Mouse (Mus musculus) MN1 (cell line): Measurements from ENCODE around the gene Kcnk2.
"Not testable (repeated sequence)": the region's sequence is repeated elsewhere in the genome, so short reads cannot be mapped to it uniquely, and the experiment has no call there.

ENCODE experiments used
- DNase-seq: peaks from one replicate; pipeline ENCODE4 v3.0.0-alpha.2; 2016; ENCODE audit warnings: low spot score

Kcnk2 gene

GRCm38 (mm10) chr1:189343301-189344251 is 58.5 kb downstream of the Kcnk2 start:
- DNase-seq: no peak

DNA sequence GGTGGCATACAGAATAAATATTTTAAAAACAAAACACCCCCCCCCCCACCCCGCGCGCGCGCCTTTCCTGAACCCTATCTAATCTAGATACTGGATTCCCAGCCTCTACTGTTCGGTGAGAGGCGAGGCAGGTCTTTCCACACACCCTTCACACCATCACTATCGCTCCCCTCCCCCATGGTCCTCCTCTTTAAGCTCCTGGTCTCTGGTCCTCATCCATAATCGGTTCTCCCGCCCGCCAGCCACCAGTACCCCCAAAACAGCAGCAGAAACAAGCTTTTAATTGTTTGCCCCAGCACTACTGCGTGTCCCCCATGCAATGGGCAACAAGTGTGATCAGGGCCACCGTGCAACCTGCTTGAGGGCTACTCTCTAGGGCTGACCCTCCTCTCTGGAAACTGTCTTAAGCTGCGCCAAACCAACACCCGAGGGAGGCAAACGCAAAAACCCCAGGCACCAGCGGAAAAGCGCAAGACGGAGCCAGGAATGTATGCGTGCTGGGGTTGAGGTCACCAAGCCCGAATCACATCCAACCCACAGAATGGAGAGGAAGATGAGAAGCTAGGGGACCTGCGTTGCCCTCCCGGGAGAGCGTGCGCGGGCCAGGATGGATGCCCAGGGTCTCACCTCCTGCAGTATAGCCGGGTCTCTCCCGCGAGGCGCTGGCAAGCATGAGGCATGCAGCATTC is 59.5 kb downstream of the Kcnk2 start:
- no peak for DNase-seq

DNA sequence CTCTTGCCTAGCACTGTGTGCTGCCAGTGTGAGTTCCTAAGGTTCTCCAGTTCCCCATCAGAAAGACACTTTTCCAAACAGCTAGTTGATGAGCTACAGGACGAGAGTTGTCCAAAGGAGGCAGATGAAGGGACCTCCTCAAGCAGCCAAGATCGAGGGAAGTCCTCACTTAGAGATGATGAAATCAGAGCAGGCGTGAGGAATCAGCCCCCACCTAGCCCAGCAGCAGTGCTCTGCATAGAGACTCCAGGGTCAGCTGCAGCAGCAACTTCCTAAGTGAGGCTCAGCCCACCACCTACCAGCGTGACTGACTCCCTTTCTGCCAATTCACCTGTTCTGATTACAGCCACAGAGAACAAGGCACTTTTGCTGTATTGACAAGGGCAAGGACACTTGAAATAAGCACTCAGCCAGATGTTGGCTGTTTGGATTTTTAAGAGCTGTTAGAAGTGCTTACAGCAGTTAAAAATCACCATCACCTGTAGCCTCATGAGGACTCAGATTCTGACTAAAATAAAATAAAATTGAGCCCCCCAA is 60.6 kb downstream of the Kcnk2 start:
- DNase-seq: no peak

- DNase-seq: no peak
Observed at GRCm38 (mm10) chr1:189315896-189316295, 86.2 kb downstream of the Kcnk2 start.

GRCm38 (mm10) chr1:189314495-189314894 is 87.6 kb downstream of the Kcnk2 start:
- no peak for DNase-seq

DNA sequence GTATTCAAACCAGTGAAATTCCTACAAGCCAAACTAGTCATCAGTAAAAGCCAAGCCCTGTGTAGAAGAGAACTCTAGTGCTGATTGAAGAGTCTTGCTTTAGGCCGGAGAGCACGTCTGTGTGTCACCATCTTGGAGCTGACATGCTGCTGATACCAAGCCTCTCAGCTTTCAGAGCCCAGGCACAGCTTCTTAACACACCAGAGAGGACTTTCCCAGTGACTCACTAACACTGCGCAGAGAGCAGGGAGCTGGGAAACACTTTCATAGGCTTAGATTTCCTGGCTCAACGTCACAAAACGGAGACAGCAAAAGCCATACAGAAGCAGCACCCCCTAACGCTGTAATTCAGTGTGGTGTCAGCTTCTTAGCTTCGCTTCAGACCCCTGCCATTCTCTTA is 88.3 kb downstream of the Kcnk2 start:
- no peak for DNase-seq

DNA sequence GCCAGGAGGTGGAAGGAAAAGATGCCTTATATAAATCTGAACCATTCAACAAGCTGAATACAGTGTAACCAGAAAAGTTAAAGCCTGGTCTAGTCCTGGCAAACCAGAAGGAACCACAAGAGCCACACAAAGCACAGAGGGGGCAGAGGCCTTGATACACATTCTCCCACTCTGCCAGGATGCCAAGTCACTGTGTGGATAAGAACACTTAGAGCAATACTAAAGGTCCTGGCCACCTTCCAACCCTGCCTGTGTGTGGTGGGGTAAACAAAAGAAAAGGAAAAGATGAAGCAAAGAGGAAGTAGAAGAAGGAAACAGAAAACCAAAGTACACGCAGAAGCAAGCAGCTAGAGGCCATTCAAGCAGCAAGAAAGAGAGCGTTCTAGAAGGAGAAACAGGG is 91.9 kb downstream of the Kcnk2 start:
- DNase-seq: no peak

DNA sequence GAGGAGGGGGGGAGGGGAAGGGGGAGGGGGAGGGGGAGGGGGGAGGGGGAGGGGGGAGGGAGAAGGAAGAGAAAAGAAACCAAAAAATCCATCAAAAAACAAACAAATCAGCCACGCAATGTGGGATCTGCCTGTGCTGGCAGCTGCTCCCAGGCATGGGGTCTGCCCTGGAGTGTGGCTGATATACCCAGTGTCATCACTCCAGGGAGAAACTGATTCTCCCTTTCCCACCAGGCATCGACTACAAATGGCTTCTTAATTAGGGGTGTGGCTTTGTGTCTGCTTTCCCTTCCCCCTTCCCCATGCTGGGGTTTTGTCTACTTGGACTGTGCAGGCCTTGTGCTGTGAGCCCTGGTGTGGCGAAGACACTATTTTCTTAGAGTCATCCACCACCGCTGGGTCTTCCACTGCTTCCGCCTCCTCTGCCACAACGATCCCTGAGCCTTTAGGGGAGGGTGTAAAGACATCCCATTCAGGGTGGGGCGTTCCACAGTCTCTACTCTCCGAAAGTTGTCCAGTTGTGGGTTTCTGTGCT is 97.0 kb downstream of the Kcnk2 start:
- peak; percentile 4 for DNase-seq

DNA sequence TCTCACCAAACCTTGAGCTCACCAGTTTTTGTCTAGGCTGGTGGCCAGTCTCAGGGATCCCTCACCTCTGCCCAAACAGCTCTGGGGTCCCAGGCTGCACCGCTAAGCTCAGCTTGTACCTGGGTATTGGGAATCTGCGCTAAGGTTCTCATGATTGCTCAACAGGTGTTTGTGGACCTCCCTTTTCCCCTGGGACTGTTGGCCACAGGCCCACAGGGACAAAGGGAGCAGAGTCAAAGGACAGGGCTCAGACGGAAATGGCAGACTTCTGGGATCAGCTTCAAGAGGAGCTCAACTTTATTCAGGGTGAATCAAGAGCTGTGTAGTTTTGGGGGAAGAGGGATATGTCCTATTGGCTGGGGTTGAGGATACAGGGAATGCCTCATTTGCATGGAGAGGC is 99.1 kb downstream of the Kcnk2 start:
- peak; percentile 3 for DNase-seq

DNA sequence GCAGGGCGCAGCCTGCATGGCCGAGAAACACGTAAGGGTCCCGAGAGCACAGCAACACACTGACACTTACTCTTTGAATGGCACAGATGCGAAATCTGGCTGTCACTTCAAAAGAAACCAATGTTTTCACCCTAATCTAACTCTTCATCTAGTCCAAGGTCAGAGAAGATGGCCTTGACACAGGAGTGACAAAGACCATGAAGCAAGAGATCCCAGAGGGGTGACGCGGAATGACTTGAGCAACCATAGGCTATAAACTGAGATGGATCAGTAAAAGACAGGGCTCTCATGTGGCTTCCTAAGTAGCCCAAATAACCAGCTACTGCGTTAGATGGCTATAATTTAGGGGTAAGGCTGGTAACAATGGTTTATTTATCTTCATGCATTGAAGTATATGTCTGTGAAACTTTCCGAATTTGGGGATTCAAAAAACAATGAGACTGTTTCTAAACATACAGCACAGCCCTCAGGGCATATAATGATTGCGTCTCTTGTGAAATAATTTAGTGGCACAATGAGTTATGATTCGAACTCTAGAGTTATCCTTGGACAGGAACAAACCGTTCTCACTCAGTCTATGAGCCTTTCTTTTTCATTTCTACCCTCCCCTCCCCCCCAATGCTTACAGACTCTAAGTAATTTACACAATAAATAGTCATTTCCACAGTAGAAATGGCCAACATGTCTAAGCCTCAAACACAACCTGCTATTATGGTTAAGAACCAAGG is 108.2 kb downstream of the Kcnk2 start:
- DNase-seq: no peak

- peak; percentile 2 for DNase-seq
Observed at GRCm38 (mm10) chr1:189290885-189291284, 111.2 kb downstream of the Kcnk2 start.

- no peak for DNase-seq
Observed at GRCm38 (mm10) chr1:189288948-189289347, 113.1 kb downstream of the Kcnk2 start.

- no peak for DNase-seq
Observed at GRCm38 (mm10) chr1:189272281-189272680, 129.8 kb downstream of the Kcnk2 start.

DNA sequence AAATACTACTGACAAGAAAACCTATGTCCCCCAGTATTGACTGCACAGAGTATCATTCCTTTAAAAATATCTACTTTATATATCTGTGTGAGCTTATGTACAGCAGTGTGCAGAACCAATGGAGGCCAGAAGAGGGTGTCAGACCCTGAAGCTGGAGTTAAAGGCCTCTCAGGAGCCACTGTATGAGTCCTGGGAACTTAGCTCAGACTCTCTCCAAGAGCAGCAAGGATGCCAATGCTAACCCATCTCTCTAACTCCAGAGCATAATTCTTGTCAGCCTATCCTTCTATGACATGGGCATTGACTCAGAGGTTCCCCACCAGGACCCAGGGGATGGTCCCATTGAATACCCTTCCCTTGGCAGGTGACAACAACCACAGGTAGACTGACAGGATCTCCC is 148.4 kb downstream of the Kcnk2 start:
- DNase-seq: no peak

GRCm38 (mm10) chr1:189253207-189253606 is 148.9 kb downstream of the Kcnk2 start:
- DNase-seq: no peak

- not testable (repeated sequence) for DNase-seq
Observed at GRCm38 (mm10) chr1:189243206-189243605, 158.9 kb downstream of the Kcnk2 start.

GRCm38 (mm10) chr1:189235261-189235660 is 166.8 kb downstream of the Kcnk2 start:
- DNase-seq: no peak

- no peak for DNase-seq
Observed at GRCm38 (mm10) chr1:189232829-189233228, 169.2 kb downstream of the Kcnk2 start.

DNA sequence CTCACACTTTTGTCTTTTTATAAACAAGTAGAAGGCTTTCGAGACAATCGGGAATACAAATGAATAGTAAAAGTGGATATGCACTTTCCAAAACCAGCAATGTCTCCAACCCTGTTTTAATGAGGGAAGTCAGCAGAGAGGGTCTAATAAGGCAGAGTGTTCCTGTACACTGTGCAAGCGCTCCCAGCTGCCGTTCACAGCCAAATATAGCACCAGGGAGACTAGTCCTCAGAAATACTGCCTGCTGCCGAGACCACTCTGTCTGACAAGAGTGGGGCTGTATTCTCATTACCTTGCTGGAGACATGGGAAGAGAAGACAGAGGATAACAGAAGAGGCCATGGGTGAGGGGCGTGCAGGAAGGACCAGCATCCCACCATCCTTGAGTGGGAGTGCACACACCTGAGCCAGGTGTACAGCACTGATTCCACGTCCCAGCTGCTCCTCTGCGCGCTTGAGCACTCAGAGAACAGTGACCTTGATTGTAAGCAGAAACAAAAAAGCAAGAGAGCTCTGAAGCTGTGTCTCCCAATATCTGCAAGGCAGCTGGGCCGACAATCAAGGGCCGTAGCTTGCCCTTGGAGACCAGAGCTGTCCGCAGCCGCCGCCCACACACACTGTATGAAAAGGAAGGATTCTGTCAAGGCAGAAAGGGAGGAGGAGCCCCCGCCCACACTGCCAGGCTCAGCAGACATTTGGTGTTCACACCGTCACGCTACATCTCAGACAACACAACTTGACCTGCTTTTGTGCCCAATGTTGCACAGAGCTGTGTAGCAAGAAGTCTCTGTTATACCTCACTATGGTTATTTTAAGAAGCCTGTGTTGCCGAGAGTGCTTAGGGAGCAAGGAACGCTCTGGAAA is 173.6 kb downstream of the Kcnk2 start:
- no peak for DNase-seq

DNA sequence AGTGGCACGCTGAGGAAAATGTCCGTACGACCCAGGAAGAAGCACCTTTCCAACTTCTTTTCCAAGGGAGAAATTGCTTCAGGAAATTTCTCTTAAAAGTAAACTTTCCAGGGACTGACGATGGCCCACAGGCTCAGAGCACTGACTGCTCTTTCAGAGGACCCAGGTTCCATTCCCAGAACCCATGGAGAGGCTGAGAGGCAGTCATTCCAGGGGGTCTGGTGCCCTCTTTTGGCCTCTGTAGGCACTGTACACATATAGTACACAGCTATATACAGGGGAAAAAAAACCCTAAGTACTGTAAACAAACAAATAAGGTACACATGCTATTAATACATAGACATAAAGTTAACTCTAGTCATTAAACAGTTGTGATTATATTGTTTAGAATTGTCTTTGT is 174.6 kb downstream of the Kcnk2 start:
- DNase-seq: no peak

GRCm38 (mm10) chr1:189219051-189219450 is 183.0 kb downstream of the Kcnk2 start:
- no peak for DNase-seq
